Mouse (Mus musculus) cerebellum, postnatal 10 days (tissue): Measurements from ENCODE around the gene Rbm25.

Experiments
- DNase-seq, 2 experiments: peaks; one replicate each; pipeline ENCODE4 v3.0.0; 2021; ENCODE audit warnings: mixed read lengths in 2 of 2

Rbm25 gene

GRCm38 (mm10) chr12:83651414-83651813 lies 20.4 kb downstream of the Rbm25 start:
- no peak for DNase-seq

GRCm38 (mm10) chr12:83685466-83685865 lies 54.4 kb downstream of the Rbm25 start:
- DNase-seq, result no peak

GRCm38 (mm10) chr12:83686575-83687350 lies 55.7 kb downstream of the Rbm25 start:
- DNase-seq, result peak in 1 of 2 experiments; percentile 12

- peak; percentile 98 for DNase-seq
Observed at GRCm38 (mm10) chr12:83687934-83688315, 56.9 kb downstream of the Rbm25 start, which contains the start of gene Psen1. TSS of gene Psen1 (plus strand) at chr12:83688152.

- no peak for DNase-seq
Observed at GRCm38 (mm10) chr12:83688316-83689086, 57.5 kb downstream of the Rbm25 start.

GRCm38 (mm10) chr12:83689087-83689432 lies 58.0 kb downstream of the Rbm25 start:
- DNase-seq, result no peak

- DNase-seq, result no peak
Observed at GRCm38 (mm10) chr12:83694011-83694410, 63.0 kb downstream of the Rbm25 start.

GRCm38 (mm10) chr12:83694669-83695068 lies 63.6 kb downstream of the Rbm25 start:
- DNase-seq, result no peak

- no peak for DNase-seq
Observed at GRCm38 (mm10) chr12:83698637-83699036, 67.6 kb downstream of the Rbm25 start.

- no peak for DNase-seq
Observed at GRCm38 (mm10) chr12:83701608-83702007, 70.6 kb downstream of the Rbm25 start.

GRCm38 (mm10) chr12:83702796-83703195 lies 71.8 kb downstream of the Rbm25 start:
- no peak for DNase-seq

GRCm38 (mm10) chr12:83706951-83707350 lies 75.9 kb downstream of the Rbm25 start:
- no peak for DNase-seq

- no peak for DNase-seq
Observed at GRCm38 (mm10) chr12:83708160-83709092, 77.4 kb downstream of the Rbm25 start.

GRCm38 (mm10) chr12:83709934-83710333 lies 78.9 kb downstream of the Rbm25 start:
- no peak for DNase-seq

- peak; percentile 71 to 84 for DNase-seq
Observed at GRCm38 (mm10) chr12:83713749-83714148, 82.7 kb downstream of the Rbm25 start.

- DNase-seq, result no peak
Observed at GRCm38 (mm10) chr12:83716416-83717184, 85.6 kb downstream of the Rbm25 start.

GRCm38 (mm10) chr12:83719431-83719830 lies 88.4 kb downstream of the Rbm25 start:
- DNase-seq, result no peak

- no peak for DNase-seq
Observed at GRCm38 (mm10) chr12:83721281-83721680, 90.2 kb downstream of the Rbm25 start.

GRCm38 (mm10) chr12:83723037-83723436 lies 92.0 kb downstream of the Rbm25 start:
- DNase-seq, result no peak

GRCm38 (mm10) chr12:83726510-83727308 lies 95.7 kb downstream of the Rbm25 start:
- no peak for DNase-seq

GRCm38 (mm10) chr12:83732225-83732624 lies 101.2 kb downstream of the Rbm25 start:
- no peak for DNase-seq
